Mouse (Mus musculus) MEL (cell line): ENCODE results near the gene Slain1. TPM values are rescaled to one million over a fixed set of nuclear protein-coding genes. Genes with fewer than 3 reads are reported as not detected.

ENCODE experiments used
- DNase-seq: peaks from one replicate; pipeline ENCODE4 v3.0.0; 2011; ENCODE audit warnings: low read depth, low spot score
- H3K27ac ChIP-seq: 2 replicates; pipeline ENCODE4 v1.5.1; 2012; ENCODE audit warnings: low read depth, mild to moderate bottlenecking, control low read depth, low read length, moderate library complexity; ENCODE audit not compliant: control insufficient read depth
- H3K27me3 ChIP-seq, 2 experiments: fragments of 150-350 bp in 1 of 2; sonication (generic) in 1 of 2; 2 replicates each; pipeline ENCODE4 v1.6.1; 2012; ENCODE audit warnings: low read length in 2 of 2, mild to moderate bottlenecking in 2 of 2, improper control_type of control experiment in 1 of 2, moderate library complexity in 1 of 2; ENCODE audit not compliant: insufficient read depth in 2 of 2, control insufficient read depth in 1 of 2
- H3K36me3 ChIP-seq, 2 experiments: 2 replicates each; pipeline ENCODE4 v1.6.1; 2012 to 2014; ENCODE audit warnings: low read length in 2 of 2, improper control_type of control experiment in 1 of 2, inconsistent platforms in 1 of 2, mild to moderate bottlenecking in 1 of 2; ENCODE audit not compliant: insufficient read depth in 2 of 2, control insufficient read depth in 1 of 2
- H3K4me1 ChIP-seq, 2 experiments: fragments of 150-350 bp in 1 of 2; sonication (generic) in 1 of 2; 2 replicates each; pipeline ENCODE4 v1.6.1; 2012; ENCODE audit warnings: low read length in 2 of 2, improper control_type of control experiment in 1 of 2, mild to moderate bottlenecking in 1 of 2; ENCODE audit not compliant: insufficient read depth in 2 of 2, control insufficient read depth in 1 of 2
- H3K4me3 ChIP-seq, 2 experiments: fragments of 150-350 bp in 1 of 2; sonication (generic) in 1 of 2; 2 replicates each; pipeline ENCODE4 v1.5.1; 2012; ENCODE audit warnings: low read depth in 2 of 2, low read length in 2 of 2, mild to moderate bottlenecking in 2 of 2, moderate library complexity in 2 of 2, control low read depth in 1 of 2, improper control_type of control experiment in 1 of 2; ENCODE audit not compliant: control insufficient read depth in 1 of 2, insufficient read depth in 1 of 2
- H3K79me2 ChIP-seq: 2 replicates; pipeline ENCODE4 v1.6.1; 2012; ENCODE audit warnings: mild to moderate bottlenecking, low read length, moderate library complexity; ENCODE audit not compliant: control insufficient read depth, poor library complexity, insufficient read depth
- H3K9ac ChIP-seq: 2 replicates; pipeline ENCODE4 v1.6.1; 2012; ENCODE audit warnings: low read depth, mild to moderate bottlenecking, control low read depth, low read length, moderate library complexity; ENCODE audit not compliant: control insufficient read depth, poor library complexity, severe bottlenecking
- H3K9me3 ChIP-seq: fragments of 150-350 bp; sonication (generic); replicated peaks from 2 replicates; pipeline ENCODE4 v1.6.1; 2012; ENCODE audit warnings: mild to moderate bottlenecking, low read length, improper control_type of control experiment, moderate library complexity; ENCODE audit not compliant: insufficient read depth
- BHLHE40 ChIP-seq: IDR thresholded peaks from 2 replicates; pipeline ENCODE4 v1.6.1; 2012; ENCODE audit warnings: low read depth, mild to moderate bottlenecking, inconsistent platforms, low read length, improper control_type of control experiment, borderline replicate concordance
- CHD2 ChIP-seq: IDR thresholded peaks from 2 replicates; pipeline ENCODE4 v1.6.1; 2011; ENCODE audit warnings: low read length, improper control_type of control experiment
- E2F4 ChIP-seq: IDR thresholded peaks from 2 replicates; pipeline ENCODE4 v1.6.1; 2011; ENCODE audit warnings: low read depth, low read length, improper control_type of control experiment, borderline replicate concordance
- ELF1 ChIP-seq: IDR thresholded peaks from 2 replicates; pipeline ENCODE4 v1.6.1; 2014; ENCODE audit warnings: low read depth, mild to moderate bottlenecking, inconsistent platforms, low read length, improper control_type of control experiment, moderate library complexity
- EP300 ChIP-seq, 2 experiments: IDR thresholded peaks; 2 replicates each; pipeline ENCODE4 v1.6.1; 2011; ENCODE audit warnings: improper control_type of control experiment in 2 of 2, low read length in 2 of 2, low read depth in 1 of 2, mild to moderate bottlenecking in 1 of 2
- GATA1 ChIP-seq: IDR thresholded peaks from 2 replicates; pipeline ENCODE4 v1.6.1; 2011; ENCODE audit warnings: low read depth, low read length, improper control_type of control experiment
- HCFC1 ChIP-seq: IDR thresholded peaks from 2 replicates; pipeline ENCODE4 v1.6.1; 2012; ENCODE audit warnings: low read depth, mild to moderate bottlenecking, inconsistent platforms, low read length, improper control_type of control experiment, moderate library complexity
- KAT2A ChIP-seq: conservative IDR thresholded peaks from 2 replicates; pipeline ENCODE4 v1.6.1; 2012; ENCODE audit warnings: low read depth, low read length, improper control_type of control experiment, inconsistent platforms
- MAX ChIP-seq: IDR thresholded peaks from 2 replicates; pipeline ENCODE4 v1.6.1; 2011; ENCODE audit warnings: low read length, improper control_type of control experiment
- MAZ ChIP-seq: IDR thresholded peaks from 2 replicates; pipeline ENCODE4 v1.6.1; 2012; ENCODE audit warnings: low read depth, mild to moderate bottlenecking, inconsistent platforms, low read length, improper control_type of control experiment
- MEF2A ChIP-seq: IDR thresholded peaks from 2 replicates; pipeline ENCODE4 v1.6.1; 2014; ENCODE audit warnings: low read depth, mild to moderate bottlenecking, inconsistent platforms, low read length, improper control_type of control experiment; ENCODE audit not compliant: poor library complexity, insufficient replicate concordance, severe bottlenecking; ENCODE audit errors: extremely low read depth
- MXI1 ChIP-seq: IDR thresholded peaks from 2 replicates; pipeline ENCODE4 v1.6.1; 2011; ENCODE audit warnings: mild to moderate bottlenecking, low read depth, low read length, improper control_type of control experiment
- MYB ChIP-seq: IDR thresholded peaks from 2 replicates; pipeline ENCODE4 v1.6.1; 2011; ENCODE audit warnings: mild to moderate bottlenecking, low read depth, low read length, improper control_type of control experiment
- MYC ChIP-seq: IDR thresholded peaks from 2 replicates; pipeline ENCODE4 v1.6.1; 2011; ENCODE audit warnings: low read depth, mild to moderate bottlenecking, low read length, improper control_type of control experiment, moderate library complexity
- NELFE ChIP-seq: IDR thresholded peaks from 2 replicates; pipeline ENCODE4 v1.6.1; 2011; ENCODE audit warnings: low read depth, low read length, improper control_type of control experiment
- POLR2AphosphoS2 ChIP-seq: IDR thresholded peaks from 2 replicates; pipeline ENCODE4 v1.6.1; 2011; ENCODE audit warnings: low read length, improper control_type of control experiment
- RCOR1 ChIP-seq: IDR thresholded peaks from 2 replicates; pipeline ENCODE4 v1.6.1; 2012; ENCODE audit warnings: low read depth, mild to moderate bottlenecking, inconsistent platforms, low read length, improper control_type of control experiment
- SIN3A ChIP-seq: IDR thresholded peaks from 2 replicates; pipeline ENCODE4 v1.6.1; 2012; ENCODE audit warnings: low read length, improper control_type of control experiment, inconsistent platforms
- TAL1 ChIP-seq: IDR thresholded peaks from 2 replicates; pipeline ENCODE4 v1.6.1; 2012; ENCODE audit warnings: mild to moderate bottlenecking, inconsistent platforms, low read length, moderate library complexity, mixed read lengths
- TBP ChIP-seq: IDR thresholded peaks from 2 replicates; pipeline ENCODE4 v1.8.0; 2011; ENCODE audit warnings: low read depth, low read length, improper control_type of control experiment
- UBTF ChIP-seq: IDR thresholded peaks from 2 replicates; pipeline ENCODE4 v1.6.1; 2012; ENCODE audit warnings: low read depth, mild to moderate bottlenecking, inconsistent platforms, low read length, improper control_type of control experiment, moderate library complexity, borderline replicate concordance; ENCODE audit not compliant: insufficient read depth
- USF2 ChIP-seq, 2 experiments: IDR thresholded peaks; 2 replicates each; pipeline ENCODE4 v1.6.1; 2011 to 2012; ENCODE audit warnings: improper control_type of control experiment in 2 of 2, low read length in 2 of 2, borderline replicate concordance in 1 of 2, inconsistent platforms in 1 of 2, low read depth in 1 of 2, mild to moderate bottlenecking in 1 of 2; ENCODE audit not compliant: insufficient read depth in 1 of 2
- ZKSCAN1 ChIP-seq: IDR thresholded peaks from 2 replicates; pipeline ENCODE4 v1.6.1; 2012; ENCODE audit warnings: low read depth, mild to moderate bottlenecking, inconsistent platforms, low read length, improper control_type of control experiment, moderate library complexity
- ZMIZ1 ChIP-seq: IDR thresholded peaks from 2 replicates; pipeline ENCODE4 v1.6.1; 2012; ENCODE audit warnings: low read depth, mild to moderate bottlenecking, inconsistent platforms, low read length, improper control_type of control experiment, moderate library complexity
- polyA plus RNA-seq, 2 experiments: library from polyadenylated mRNA; stranded (reverse) in 1 of 2; unstranded in 1 of 2; fragments of >175 nt in 1 of 2; fragments of >200 nt in 1 of 2; gene quantifications; 2 replicates each; pipeline versions ENCODE4 v1.2.1 to v1.2.4; 2012; ENCODE audit warnings: low replicate concordance in 2 of 2, low read depth in 1 of 2; ENCODE audit not compliant: insufficient read length in 2 of 2, insufficient read depth in 1 of 2, missing spikeins in 1 of 2
- total RNA-seq: library from RNA; depleted of rRNA; stranded (reverse); fragments of 300-350 nt; gene quantifications from 2 replicates; pipeline ENCODE4 v1.2.3, GENCODE M21; 2012

Slain1 gene
- total and polyA plus RNA-seq, 3 experiments, result not detected

DNA sequence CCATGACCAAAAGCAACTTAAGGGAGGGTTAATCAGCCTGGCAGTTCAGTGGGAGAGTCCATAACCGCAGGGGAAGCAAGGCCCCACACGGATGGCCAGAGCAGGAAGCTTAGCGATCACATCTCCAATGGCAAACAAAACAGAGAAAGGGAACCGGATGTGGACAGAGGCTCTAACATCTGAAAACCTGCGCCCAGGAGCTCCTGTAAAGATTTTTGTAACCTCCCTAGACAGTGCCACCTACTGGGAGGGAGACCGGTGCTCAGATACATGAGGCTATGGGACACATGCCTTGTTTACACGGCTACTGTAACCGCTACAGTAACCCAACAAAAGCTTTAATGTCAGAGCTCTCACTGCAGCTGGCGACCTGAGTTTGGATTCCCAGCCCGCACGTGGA, 59.2 kb downstream of the Slain1 start:
- H3K9me3 ChIP-seq, result no peaks in the 10 kb centered on the region
- no peaks in the 10 kb centered on the region; a peak in 1 of 4 replicates for H3K4me1 ChIP-seq
- H3K4me3 ChIP-seq, result no peak overlapping the region
- no peak for TF ChIP-seq ZMIZ1
- TF ChIP-seq NELFE, result no peak
- no peak for TF ChIP-seq MAZ
- TF ChIP-seq HCFC1, result no peak
- TF ChIP-seq UBTF, result no peak
- TF ChIP-seq MYB, result no peak
- no peak for TF ChIP-seq GATA1
- TF ChIP-seq CHD2, result no peak
- no peak for TF ChIP-seq BHLHE40
- no peak for TF ChIP-seq MXI1
- TF ChIP-seq POLR2AphosphoS2, result no peak
- no peak for TF ChIP-seq SIN3A
- no peak for TF ChIP-seq RCOR1
- no peak for TF ChIP-seq TBP
- no peak for TF ChIP-seq USF2 (IDR thresholded peaks at IDR 0.05; ENCODE audit: borderline replicate concordance in 1 of 2, insufficient read depth in 1 of 2, low read depth in 1 of 2, low read length in 2 of 2)
- TF ChIP-seq MAX, result no peak
- H3K9ac ChIP-seq, result no peak overlapping the region
- DNase-seq, result no peak
- H3K27me3 ChIP-seq, result no peaks in the 10 kb centered on the region
- no peaks in the 10 kb centered on the region for H3K79me2 ChIP-seq
- no peak overlapping the region for H3K27ac ChIP-seq
- H3K36me3 ChIP-seq, result no peaks in the 10 kb centered on the region

- no peaks in the 10 kb centered on the region for H3K79me2 ChIP-seq
- H3K36me3 ChIP-seq, result no peaks in the 10 kb centered on the region
- DNase-seq, result peak; percentile 23
- H3K4me1 ChIP-seq, result no peaks in the 10 kb centered on the region
- H3K27me3 ChIP-seq, result no peaks in the 10 kb centered on the region
- H3K4me3 ChIP-seq, result no peak overlapping the region
- no peaks in the 10 kb centered on the region for H3K9me3 ChIP-seq
- no peak overlapping the region for H3K27ac ChIP-seq
- H3K9ac ChIP-seq, result no peak overlapping the region
- TF ChIP-seq EP300 (IDR thresholded peaks at IDR 0.05; ENCODE audit: low read depth in 1 of 2, low read length in 2 of 2) (no peak), GATA1 (no peak), MEF2A (no peak), MAZ (no peak), MXI1 (no peak), ZKSCAN1 (no peak), MYC (no peak), CHD2 (no peak), MAX (no peak), TAL1 (no peak), UBTF (no peak), NELFE (no peak), MYB (no peak), E2F4 (no peak), ELF1 (no peak), KAT2A (no peak), TBP (no peak)
Observed at GRCm38 (mm10) chr14:103712986-103713385, 63.0 kb downstream of the Slain1 start.
